In genomic region chr8:8576286-8576685, GRCm38 (mm10) we compare ENCODE assay signal across 17 mouse cellular contexts.
A peak's percentile ranks its signal among the peaks of the same experiment; 100 is the strongest.
DNase-seq lines count a peak whose midpoint lies in the region; ATAC-seq and TF ChIP-seq lines count a peak whose summit lies in the region.
"Had no signal": no experiment of that assay in that cellular context is flagged by ENCODE, and none has a peak within 500 bp of the region (broad histone marks: within the 10 kb centered on the region; RNA-seq: fewer than 3 reads in every experiment).

No protein-coding gene starts in this region.

- no peak for DNase-seq in hindbrain, postnatal 0 days (ENCODE audit: low spot score)
- DNase-seq in lung, adult 18-20 months, result peak; percentile 63 to 72
- DNase-seq in layer of hippocampus, adult 9-11 months, result no peak
- no peak for DNase-seq in liver, embryonic 11.5 days (ENCODE audit: low spot score)
- DNase-seq: adrenal gland, postnatal 25 days; cerebellum, adult 8-10 months; kidney, adult 11 months; retina, postnatal 1 day; thymus, postnatal 25 days had no signal

- H3K4me3 ChIP-seq in hindbrain, embryonic 15.5 days, result no peak overlapping the region
- H3K4me3 ChIP-seq in hindbrain, postnatal 0 days (ENCODE audit: low read length), result no peak overlapping the region
- H3K4me3 ChIP-seq in lung, embryonic 15.5 days, result no peak overlapping the region
- H3K4me3 ChIP-seq in stomach, embryonic 14.5 days (ENCODE audit: low read depth, low read length), result no peak overlapping the region
- no peak overlapping the region for H3K4me3 ChIP-seq in liver, embryonic 11.5 days (ENCODE audit: low read depth, low read length)
- H3K4me3 ChIP-seq: embryonic facial prominence, embryonic 15.5 days; limb, embryonic 12.5 days; megakaryocyte, embryonic 14.5 days; myocyte had no signal

- H3K36me3 ChIP-seq in hindbrain, embryonic 15.5 days, result no peaks in the 10 kb centered on the region
- H3K36me3 ChIP-seq in hindbrain, postnatal 0 days (ENCODE audit: insufficient read depth, low read length), result no peaks in the 10 kb centered on the region
- H3K36me3 ChIP-seq in lung, embryonic 15.5 days, result no peaks in the 10 kb centered on the region
- H3K36me3 ChIP-seq in stomach, embryonic 14.5 days (ENCODE audit: control insufficient read depth, insufficient read depth, low read length), result no peaks in the 10 kb centered on the region
- H3K36me3 ChIP-seq in liver, embryonic 11.5 days (ENCODE audit: control insufficient read depth, insufficient read depth, low read length), result no peaks in the 10 kb centered on the region
- H3K36me3 ChIP-seq: embryonic facial prominence, embryonic 15.5 days; limb, embryonic 12.5 days had no signal

- H3K27ac ChIP-seq in hindbrain, embryonic 15.5 days (replicated peaks), result no peak overlapping the region
- no peak overlapping the region for H3K27ac ChIP-seq in hindbrain, postnatal 0 days
- peak overlapping the region; percentile 81 for H3K27ac ChIP-seq in lung, embryonic 15.5 days
- H3K27ac ChIP-seq in stomach, embryonic 14.5 days (ENCODE audit: low read length), result no peak overlapping the region
- H3K27ac ChIP-seq in liver, embryonic 11.5 days (ENCODE audit: low read depth, low read length), result no peak overlapping the region
- H3K27ac ChIP-seq: embryonic facial prominence, embryonic 15.5 days; limb, embryonic 12.5 days; liver, embryonic 14.5 days had no signal

- H3K4me1 ChIP-seq in hindbrain, embryonic 15.5 days (replicated peaks), result peaks cover 16% of the 10 kb centered on the region
- H3K4me1 ChIP-seq in hindbrain, postnatal 0 days (ENCODE audit: insufficient read depth, low read length), result peaks cover 5% of the 10 kb centered on the region; the same call in 1 of the 2 replicates
- H3K4me1 ChIP-seq in lung, embryonic 15.5 days, result peaks cover 23% of the 10 kb centered on the region
- peaks cover 3% of the 10 kb centered on the region; the same call in 1 of the 2 replicates for H3K4me1 ChIP-seq in stomach, embryonic 14.5 days (ENCODE audit: control insufficient read depth, insufficient read depth, low read length)
- H3K4me1 ChIP-seq in liver, embryonic 11.5 days (replicated peaks; ENCODE audit: control insufficient read depth, insufficient read depth, low read length), result no peaks in the 10 kb centered on the region
- H3K4me1 ChIP-seq: limb, embryonic 12.5 days; megakaryocyte, embryonic 14.5 days had no signal

- WGBS in hindbrain, embryonic 15.5 days, result 46% methylated on average over 5 of the region's 6 CpGs
- 33% methylated on average over 6 of the region's 6 CpGs for WGBS in hindbrain, postnatal 0 days
- 23% methylated on average over 6 of the region's 6 CpGs for WGBS in lung, embryonic 15.5 days
- WGBS in stomach, embryonic 14.5 days, result 44% methylated on average over 6 of the region's 6 CpGs
- 53% methylated on average over 6 of the region's 6 CpGs for WGBS in liver, embryonic 11.5 days

- peak; percentile 39; the same call in 1 of the 2 replicates for ATAC-seq in hindbrain, embryonic 15.5 days (ENCODE audit: low FRiP score, low read depth)
- ATAC-seq in hindbrain, postnatal 0 days, result no peak
- ATAC-seq in lung, embryonic 15.5 days (ENCODE audit: borderline replicate concordance, extremely low read depth, low FRiP score, low TSS enrichment), result peak; percentile 82
- peak; percentile 69 for ATAC-seq in stomach, embryonic 14.5 days (ENCODE audit: insufficient number of reproducible peaks, insufficient read depth, low FRiP score, low read depth)
- ATAC-seq in liver, embryonic 11.5 days (replicated peaks; ENCODE audit: low FRiP score), result no peak

- H3K27me3 ChIP-seq in hindbrain, embryonic 15.5 days, result no peaks in the 10 kb centered on the region
- no peaks in the 10 kb centered on the region for H3K27me3 ChIP-seq in hindbrain, postnatal 0 days (ENCODE audit: insufficient read depth, low read length)
- H3K27me3 ChIP-seq in lung, embryonic 15.5 days, result no peaks in the 10 kb centered on the region
- no peaks in the 10 kb centered on the region for H3K27me3 ChIP-seq in stomach, embryonic 14.5 days (ENCODE audit: control insufficient read depth, insufficient read depth, low read length)
- no peaks in the 10 kb centered on the region for H3K27me3 ChIP-seq in liver, embryonic 11.5 days (replicated peaks; ENCODE audit: control insufficient read depth, insufficient read depth, low read length)
- H3K27me3 ChIP-seq: embryonic facial prominence, embryonic 15.5 days; limb, embryonic 12.5 days had no signal

- H3K4me2 ChIP-seq in hindbrain, embryonic 15.5 days, result no peak overlapping the region
- H3K4me2 ChIP-seq in hindbrain, postnatal 0 days (ENCODE audit: low read depth, low read length), result no peak overlapping the region
- H3K4me2 ChIP-seq in lung, embryonic 15.5 days, result peak overlapping the region; percentile 24; the same call in 1 of the 2 replicates
- H3K4me2 ChIP-seq in stomach, embryonic 14.5 days (replicated peaks; ENCODE audit: low read depth, low read length), result no peak overlapping the region
- H3K4me2 ChIP-seq in liver, embryonic 11.5 days, result no peak overlapping the region
- H3K4me2 ChIP-seq: embryonic facial prominence, embryonic 15.5 days; limb, embryonic 12.5 days had no signal

- H3K9me3 ChIP-seq in hindbrain, embryonic 15.5 days, result no peaks in the 10 kb centered on the region
- no peaks in the 10 kb centered on the region for H3K9me3 ChIP-seq in hindbrain, postnatal 0 days (ENCODE audit: low read length)
- no peaks in the 10 kb centered on the region for H3K9me3 ChIP-seq in lung, embryonic 15.5 days
- H3K9me3 ChIP-seq in stomach, embryonic 14.5 days (ENCODE audit: control insufficient read depth, low read depth, low read length), result no peaks in the 10 kb centered on the region
- H3K9me3 ChIP-seq in liver, embryonic 11.5 days (ENCODE audit: control insufficient read depth, low read length), result no peaks in the 10 kb centered on the region
- H3K9me3 ChIP-seq: embryonic facial prominence, embryonic 15.5 days; limb, embryonic 12.5 days had no signal

- H3K9ac ChIP-seq in hindbrain, embryonic 15.5 days, result no peak overlapping the region
- H3K9ac ChIP-seq in hindbrain, postnatal 0 days (replicated peaks; ENCODE audit: low read length), result no peak overlapping the region
- no peak overlapping the region for H3K9ac ChIP-seq in lung, embryonic 15.5 days
- no peak overlapping the region for H3K9ac ChIP-seq in stomach, embryonic 14.5 days (replicated peaks; ENCODE audit: low read depth, low read length)
- H3K9ac ChIP-seq in liver, embryonic 11.5 days (ENCODE audit: low read depth, low read length), result no peak overlapping the region
- H3K9ac ChIP-seq: embryonic facial prominence, embryonic 15.5 days; limb, embryonic 12.5 days; liver, embryonic 14.5 days had no signal

- no peak for TF ChIP-seq CTCF in hindbrain, postnatal 0 days (IDR thresholded peaks at IDR 0.05; ENCODE audit: low read depth)

Comparison
In these comparisons a context has a peak if more than half of its experiments do, and no peak if none do; other contexts are left out.
1. ATAC-seq: peak in hindbrain, embryonic 15.5 days (single experiment), lung, embryonic 15.5 days (single experiment) and stomach, embryonic 14.5 days (single experiment); none in hindbrain, postnatal 0 days (single experiment) and liver, embryonic 11.5 days (single experiment).
2. DNase-seq: peak in lung, adult 18-20 months (2 of 2); none in hindbrain, postnatal 0 days (single experiment), layer of hippocampus, adult 9-11 months (single experiment) and liver, embryonic 11.5 days (single experiment).